Mouse (Mus musculus) liver, adult 2 months (tissue): ENCODE data around the gene Gm20388. TPM values are rescaled to one million over a fixed set of nuclear protein-coding genes. Genes with fewer than 3 reads are reported as not detected.

ENCODE experiments used
- DNase-seq: peaks from one replicate; pipeline ENCODE4 v3.0.0-alpha.2; 2011; ENCODE audit warnings: low read depth, low spot score; ENCODE audit errors: extremely low read depth
- H3K27ac ChIP-seq: fragments of 200-500 bp; replicated peaks from 2 replicates; pipeline ENCODE4 v1.5.1; 2012; ENCODE audit warnings: low read depth, mild to moderate bottlenecking, control low read depth, inconsistent platforms, low read length; ENCODE audit not compliant: insufficient read depth
- H3K27me3 ChIP-seq: fragments of 200-500 bp; 2 replicates; pipeline ENCODE4 v1.6.1; 2012; ENCODE audit warnings: mild to moderate bottlenecking, moderate library complexity, low read length, inconsistent platforms; ENCODE audit not compliant: control insufficient read depth, insufficient read depth
- H3K36me3 ChIP-seq: fragments of 200-500 bp; 2 replicates; pipeline ENCODE4 v1.6.1; 2012; ENCODE audit warnings: low read length, inconsistent platforms; ENCODE audit not compliant: control insufficient read depth, insufficient read depth
- H3K4me1 ChIP-seq: fragments of 200-500 bp; 2 replicates; pipeline ENCODE4 v1.6.1; 2011; ENCODE audit warnings: low read length; ENCODE audit not compliant: control insufficient read depth, insufficient read depth
- H3K4me3 ChIP-seq: fragments of 200-500 bp; 2 replicates; pipeline ENCODE4 v1.5.1; 2011; ENCODE audit warnings: low read depth, mild to moderate bottlenecking, control low read depth, low read length, moderate library complexity; ENCODE audit not compliant: insufficient read depth
- H3K79me2 ChIP-seq: fragments of 200-500 bp; 2 replicates; pipeline ENCODE4 v1.6.1; 2012; ENCODE audit warnings: inconsistent platforms, mild to moderate bottlenecking, low read length, moderate library complexity; ENCODE audit not compliant: control insufficient read depth, insufficient read depth
- H3K9ac ChIP-seq: fragments of 200-500 bp; 2 replicates; pipeline ENCODE4 v1.6.1; 2012; ENCODE audit warnings: low read depth, mild to moderate bottlenecking, control low read depth, inconsistent platforms, low read length
- CTCF ChIP-seq: fragments of 200-500 bp; IDR thresholded peaks from 2 replicates; pipeline ENCODE4 v1.5.1; 2011; ENCODE audit warnings: low read depth, low read length, control low read depth
- POLR2A ChIP-seq: fragments of 200-500 bp; IDR thresholded peaks from 2 replicates; pipeline ENCODE4 v1.6.1; 2011; ENCODE audit warnings: low read length, control low read depth; ENCODE audit not compliant: insufficient read depth; ENCODE audit errors: extremely low read depth
- WGBS: fragments of 180-500 bp; shearing (Covaris S2); methylation state at CpG from one replicate; pipeline ENCODE4 v1.1.7; 2018; 5-methylcytosine and 5-hydroxymethylcytosine counted together
- polyA plus RNA-seq: library from polyadenylated mRNA; depleted of rRNA; stranded (reverse); fragments of >200 nt; gene quantifications from 2 replicates; pipeline ENCODE4 v1.2.3, GENCODE M21; 2012
- total RNA-seq: library from RNA; depleted of rRNA; stranded (reverse); fragments of >200 nt; gene quantifications from 2 replicates; pipeline ENCODE4 v1.2.3, GENCODE M21; 2014

The Gm20388 gene
- total and polyA plus RNA-seq, 2 experiments = 6.4 to 19.9 TPM

- no peak overlapping the region for H3K27ac ChIP-seq
- no peaks in the 10 kb centered on the region for H3K79me2 ChIP-seq
- DNase-seq = no peak
- WGBS = 44% methylated on average over 6 of the region's 6 CpGs
- H3K4me3 ChIP-seq = no peak overlapping the region
- no peaks in the 10 kb centered on the region for H3K4me1 ChIP-seq
- H3K36me3 ChIP-seq = no peaks in the 10 kb centered on the region
- TF ChIP-seq POLR2A = no peak
- no peak overlapping the region for H3K9ac ChIP-seq
- no peaks in the 10 kb centered on the region for H3K27me3 ChIP-seq
Measured at GRCm38 (mm10) chr8:123786166-123786565, 3875.5 kb downstream of the Gm20388 start.

GRCm38 (mm10) chr8:123786644-123787043 lies 3876.0 kb downstream of the Gm20388 start:
- Histone ChIP-seq H3K27ac (no peak overlapping the region), H3K36me3 (no peaks in the 10 kb centered on the region), H3K4me3 (no peak overlapping the region), H3K4me1 (no peaks in the 10 kb centered on the region), H3K27me3 (no peaks in the 10 kb centered on the region), H3K79me2 (no peaks in the 10 kb centered on the region), H3K9ac (no peak overlapping the region)
- no peak for DNase-seq
- TF ChIP-seq POLR2A = no peak
- no peak for TF ChIP-seq CTCF
- 72% methylated on average over 6 of the region's 6 CpGs for WGBS

- no peak overlapping the region for H3K4me3 ChIP-seq
- 32% methylated on average over 21 of the region's 21 CpGs for WGBS
- no peaks in the 10 kb centered on the region for H3K36me3 ChIP-seq
- no peaks in the 10 kb centered on the region for H3K4me1 ChIP-seq
- H3K27me3 ChIP-seq = no peaks in the 10 kb centered on the region
- TF ChIP-seq POLR2A (no peak), CTCF (no peak)
- no peak for DNase-seq
- H3K9ac ChIP-seq = no peak overlapping the region
- no peak overlapping the region for H3K27ac ChIP-seq
- no peaks in the 10 kb centered on the region for H3K79me2 ChIP-seq
Measured at GRCm38 (mm10) chr8:123787254-123787897, 3876.7 kb downstream of the Gm20388 start.

- no peak for DNase-seq
- H3K27ac ChIP-seq = no peak overlapping the region
- 70% methylated on average over 14 of the region's 14 CpGs for WGBS
Measured at GRCm38 (mm10) chr8:123788416-123789170, 3878.0 kb downstream of the Gm20388 start.

GRCm38 (mm10) chr8:123789461-123789860 lies 3878.8 kb downstream of the Gm20388 start:
- no peaks in the 10 kb centered on the region for H3K27me3 ChIP-seq
- TF ChIP-seq CTCF (no peak), POLR2A (no peak)
- WGBS = 70% methylated on average over 9 of the region's 9 CpGs

More at GRCm38 (mm10) chr8:123788416-123789170, 3878.0 kb downstream of the Gm20388 start:
- H3K4me3 ChIP-seq = no peak overlapping the region
- no peak overlapping the region for H3K9ac ChIP-seq
- H3K4me1 ChIP-seq = no peaks in the 10 kb centered on the region
- TF ChIP-seq POLR2A = no peak
- TF ChIP-seq CTCF = no peak
- H3K79me2 ChIP-seq = no peaks in the 10 kb centered on the region
- H3K27me3 ChIP-seq = no peaks in the 10 kb centered on the region
- no peaks in the 10 kb centered on the region for H3K36me3 ChIP-seq

GRCm38 (mm10) chr8:123789970-123790369 lies 3879.3 kb downstream of the Gm20388 start:
- no peak overlapping the region for H3K27ac ChIP-seq
- H3K79me2 ChIP-seq = no peaks in the 10 kb centered on the region
- peak; percentile 94 for TF ChIP-seq CTCF
- TF ChIP-seq POLR2A = no peak
- no peaks in the 10 kb centered on the region for H3K36me3 ChIP-seq
- peak; percentile 51 for DNase-seq
- H3K4me1 ChIP-seq = no peaks in the 10 kb centered on the region
- H3K27me3 ChIP-seq = no peaks in the 10 kb centered on the region
- WGBS = 1% methylated on average over 4 of the region's 4 CpGs
- no peak overlapping the region for H3K4me3 ChIP-seq
- H3K9ac ChIP-seq = no peak overlapping the region

More at GRCm38 (mm10) chr8:123789461-123789860, 3878.8 kb downstream of the Gm20388 start:
- no peak overlapping the region for H3K27ac ChIP-seq
- no peak overlapping the region for H3K4me3 ChIP-seq
- H3K4me1 ChIP-seq = no peaks in the 10 kb centered on the region
- H3K79me2 ChIP-seq = no peaks in the 10 kb centered on the region
- no peak for DNase-seq
- H3K36me3 ChIP-seq = no peaks in the 10 kb centered on the region
- no peak overlapping the region for H3K9ac ChIP-seq
